Mouse (Mus musculus) embryonic fibroblast, embryonic 13.5 days (primary cell): Measurements from ENCODE around the gene Wiz.

Experiments
- CTCF ChIP-seq: IDR thresholded peaks from 2 replicates; pipeline ENCODE4 v1.5.1; 2011; ENCODE audit warnings: mild to moderate bottlenecking, control low read depth, low read length, moderate library complexity, borderline replicate concordance; ENCODE audit not compliant: insufficient read depth
- POLR2A ChIP-seq: IDR thresholded peaks from 2 replicates; pipeline ENCODE4 v1.6.1; 2011; ENCODE audit warnings: low read depth, mild to moderate bottlenecking, control low read depth, low read length, moderate library complexity

DNA sequence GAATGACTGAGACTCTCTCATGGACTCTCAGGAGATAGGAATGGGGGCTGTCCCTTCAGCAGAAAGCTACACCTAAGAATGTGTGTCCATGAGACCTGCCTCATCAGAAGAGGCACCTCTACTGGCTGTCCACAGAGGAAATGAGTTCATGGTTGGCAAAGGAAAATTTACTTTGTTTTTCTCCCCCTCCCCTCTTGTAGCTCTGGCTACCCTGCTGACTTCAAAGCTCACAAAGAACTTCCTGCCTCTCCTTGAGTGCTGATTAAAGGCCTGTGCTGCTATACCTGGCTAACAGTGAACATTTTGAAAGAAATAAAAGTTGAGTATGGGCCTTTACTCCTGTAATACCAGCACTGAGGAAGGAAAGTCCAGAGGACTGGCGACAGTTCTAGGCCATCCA is 48.1 kb downstream of the Wiz start:
- TF ChIP-seq CTCF (no peak), POLR2A (no peak)
